In genomic region chr19:31891001-31891893, GRCm38 (mm10) we compare ENCODE assay signal across 29 mouse cellular contexts. TPM values are rescaled to one million over a fixed set of nuclear protein-coding genes. Genes with fewer than 3 reads are reported as not detected.
A peak's percentile ranks its signal among the peaks of the same experiment; 100 is the strongest.
DNase-seq lines count a peak whose midpoint lies in the region; ATAC-seq and TF ChIP-seq lines count a peak whose summit lies in the region.
"Had no signal": no experiment of that assay in that cellular context is flagged by ENCODE, and none has a peak within 500 bp of the region (broad histone marks: within the 10 kb centered on the region; RNA-seq: fewer than 3 reads in every experiment).

No protein-coding gene starts in this region.

- peaks cover 18% of the 10 kb centered on the region for H3K79me2 ChIP-seq in liver, adult 2 months (ENCODE audit: control insufficient read depth, insufficient read depth, low read length)

- peak; percentile 88 for ATAC-seq in intestine, embryonic 16.5 days
- ATAC-seq: activated CD4-positive, CD25-positive, alpha-beta regulatory T cell, adult 4 months; CD4-positive, CD25-positive, alpha-beta regulatory T cell, adult 4 months; forebrain, embryonic 13.5 days; forebrain, embryonic 15.5 days; Patski had no signal

- no peak overlapping the region for H3K4me3 ChIP-seq in kidney, adult 2 months (ENCODE audit: insufficient read depth, low read depth, low read length)
- no peak overlapping the region for H3K4me3 ChIP-seq in liver, adult 2 months (ENCODE audit: insufficient read depth, low read depth, low read length)
- H3K4me3 ChIP-seq in intestine, embryonic 16.5 days (ENCODE audit: low read length), result no peak overlapping the region
- H3K4me3 ChIP-seq in small intestine, adult 2 months (ENCODE audit: low read depth, low read length), result no peak overlapping the region
- H3K4me3 ChIP-seq: embryonic facial prominence, embryonic 10.5 days; embryonic facial prominence, embryonic 12.5 days; forebrain, embryonic 13.5 days; forebrain, embryonic 15.5 days had no signal

- H3K36me3 ChIP-seq in kidney, adult 2 months (ENCODE audit: control insufficient read depth, insufficient read depth, low read length), result no peaks in the 10 kb centered on the region
- peaks cover 19% of the 10 kb centered on the region for H3K36me3 ChIP-seq in liver, adult 2 months (ENCODE audit: control insufficient read depth, insufficient read depth, low read length)
- H3K36me3 ChIP-seq in intestine, embryonic 16.5 days (ENCODE audit: control insufficient read depth, insufficient read depth, low read length), result no peaks in the 10 kb centered on the region
- peaks cover 7% of the 10 kb centered on the region; the same call in 1 of the 2 replicates for H3K36me3 ChIP-seq in small intestine, adult 2 months (ENCODE audit: control insufficient read depth, insufficient read depth, low read length)
- H3K36me3 ChIP-seq: embryonic facial prominence, embryonic 10.5 days; embryonic facial prominence, embryonic 12.5 days; forebrain, embryonic 15.5 days; G1E had no signal

- H3K9me3 ChIP-seq in intestine, embryonic 16.5 days (ENCODE audit: control insufficient read depth, low read length), result no peaks in the 10 kb centered on the region
- H3K9me3 ChIP-seq: embryonic facial prominence, embryonic 10.5 days; embryonic facial prominence, embryonic 12.5 days; forebrain, embryonic 13.5 days; forebrain, embryonic 15.5 days; G1E had no signal

- no peak overlapping the region; the same call in 1 of the 2 replicates for H3K27ac ChIP-seq in kidney, adult 2 months (ENCODE audit: insufficient read depth, low read depth, low read length)
- H3K27ac ChIP-seq in liver, adult 2 months (replicated peaks; ENCODE audit: insufficient read depth, low read depth, low read length), result peak overlapping the region; percentile 77
- no peak overlapping the region for H3K27ac ChIP-seq in intestine, embryonic 16.5 days (ENCODE audit: low read length)
- H3K27ac ChIP-seq in small intestine, adult 2 months (ENCODE audit: insufficient read depth, low read depth, low read length), result peak overlapping the region; percentile 42; the same call in 1 of the 2 replicates
- H3K27ac ChIP-seq: embryonic facial prominence, embryonic 10.5 days; embryonic facial prominence, embryonic 12.5 days; forebrain, embryonic 13.5 days; forebrain, embryonic 15.5 days had no signal

- WGBS in kidney, adult 2 months, result 44% methylated on average over 6 of the region's 6 CpGs
- 17% methylated on average over 6 of the region's 6 CpGs for WGBS in liver, adult 2 months
- WGBS in intestine, embryonic 16.5 days, result 66% methylated on average over 6 of the region's 6 CpGs
- WGBS in small intestine, adult 2 months, result 28% methylated on average over 6 of the region's 6 CpGs

- peaks cover 4% of the 10 kb centered on the region; the same call in 1 of the 2 replicates for H3K4me1 ChIP-seq in kidney, adult 2 months (ENCODE audit: control insufficient read depth, insufficient read depth, low read length)
- peaks cover 45% of the 10 kb centered on the region for H3K4me1 ChIP-seq in liver, adult 2 months (ENCODE audit: control insufficient read depth, insufficient read depth, low read length)
- H3K4me1 ChIP-seq in intestine, embryonic 16.5 days (ENCODE audit: control insufficient read depth, insufficient read depth, low read length), result peaks cover 11% of the 10 kb centered on the region; the same call in 1 of the 2 replicates
- H3K4me1 ChIP-seq in small intestine, adult 2 months (ENCODE audit: control insufficient read depth, insufficient read depth, insufficient read length, low read length), result peaks cover 12% of the 10 kb centered on the region; the same call in 1 of the 2 replicates
- H3K4me1 ChIP-seq: embryonic facial prominence, embryonic 10.5 days; embryonic facial prominence, embryonic 12.5 days; forebrain, embryonic 13.5 days; forebrain, embryonic 15.5 days had no signal

- no peak for TF ChIP-seq CTCF in kidney, adult 2 months (conservative IDR thresholded peaks at IDR 0.05; ENCODE audit: insufficient read depth, insufficient read length, low read depth, low read length)
- TF ChIP-seq CTCF in liver, adult 2 months (IDR thresholded peaks at IDR 0.05; ENCODE audit: low read depth, low read length), result no peak
- TF ChIP-seq CTCF in small intestine, adult 2 months (IDR thresholded peaks at IDR 0.05; ENCODE audit: extremely low read depth, insufficient read length, insufficient replicate concordance, low read depth, low read length), result no peak

- H3K4me2 ChIP-seq in intestine, embryonic 16.5 days (ENCODE audit: low read depth, low read length), result no peak overlapping the region; the same call in 1 of the 2 replicates
- H3K4me2 ChIP-seq: embryonic facial prominence, embryonic 12.5 days; forebrain, embryonic 13.5 days; forebrain, embryonic 15.5 days had no signal

- peak; percentile 34 for DNase-seq in kidney, adult 2 months
- DNase-seq in kidney, postnatal 36 days, result no peak
- peak; percentile 93 for DNase-seq in liver, adult 2 months (ENCODE audit: extremely low read depth, low read depth, low spot score)
- DNase-seq in liver, result no peak
- DNase-seq in adrenal gland, adult 2 months, result no peak
- no peak for DNase-seq in gastrocnemius, postnatal 25 days
- DNase-seq: adrenal gland, postnatal 10 days; adrenal gland, postnatal 25 days; B cell, adult 2 months; cerebellum, adult 11-12 months; cerebellum, adult 2 months; cerebellum, adult 9-10 months; cerebellum, postnatal 10 days; cerebellum, postnatal 25 days had no signal

- H3K27me3 ChIP-seq in kidney, adult 2 months (replicated peaks; ENCODE audit: control insufficient read depth, insufficient read depth, low read length), result no peaks in the 10 kb centered on the region
- no peaks in the 10 kb centered on the region for H3K27me3 ChIP-seq in liver, adult 2 months (ENCODE audit: control insufficient read depth, insufficient read depth, low read length)
- H3K27me3 ChIP-seq in intestine, embryonic 16.5 days (replicated peaks; ENCODE audit: control insufficient read depth, insufficient read depth, low read length), result no peaks in the 10 kb centered on the region
- H3K27me3 ChIP-seq in small intestine, adult 2 months (ENCODE audit: control insufficient read depth, insufficient read depth, low read length), result no peaks in the 10 kb centered on the region
- H3K27me3 ChIP-seq: CH12.LX; embryonic facial prominence, embryonic 12.5 days; forebrain, embryonic 13.5 days; forebrain, embryonic 15.5 days had no signal

- TF ChIP-seq POLR2A in kidney, adult 2 months (IDR thresholded peaks at IDR 0.05; ENCODE audit: low read depth, low read length), result no peak
- no peak for TF ChIP-seq POLR2A in liver, adult 2 months (IDR thresholded peaks at IDR 0.05; ENCODE audit: extremely low read depth, insufficient read depth, low read length)
- TF ChIP-seq POLR2A in small intestine, adult 2 months (IDR thresholded peaks at IDR 0.05; ENCODE audit: low read depth, low read length), result no peak

- no peak overlapping the region for H3K9ac ChIP-seq in liver, adult 2 months (ENCODE audit: low read depth, low read length)
- H3K9ac ChIP-seq in intestine, embryonic 16.5 days (ENCODE audit: low read depth, low read length), result no peak overlapping the region
- H3K9ac ChIP-seq: embryonic facial prominence, embryonic 12.5 days; forebrain, embryonic 13.5 days; forebrain, embryonic 15.5 days had no signal

RNA-seq across cellular contexts. Expression of gene A1cf, which starts 22.7 kb away (rescaled TPM):
- polyA plus RNA-seq in kidney, adult 2 months (2012; rRNA removed), result 26.3 and 27.9 TPM in 2 replicates
- 117 and 133 TPM in 2 replicates for total RNA-seq in liver, adult 2 months (2014; rRNA removed)
- 52.9 and 53.4 TPM in 2 replicates for polyA plus RNA-seq in liver, adult 2 months (2012; rRNA removed)
- 11.1 and 11.8 TPM in 2 replicates for polyA plus RNA-seq in intestine, embryonic 16.5 days (2015; fragmentation: Nextera tagmentation; extraction: Ambion mirVana)
- polyA plus RNA-seq in small intestine, adult 2 months (2012; rRNA removed), result 9.8 and 35.2 TPM in 2 replicates
- total RNA-seq in adrenal gland, adult 2 months (2021), result under 1 TPM in 1 of 2 experiments, not detected in 1; 0.26 TPM
- polyA plus RNA-seq in adrenal gland, adult 2 months (2012; rRNA removed), result 0.03 TPM in 1 of 2 replicates, not detected in the other
- total RNA-seq in gastrocnemius, postnatal 25 days (2021), result not detected
- total RNA-seq: adrenal gland, postnatal 25 days; CH12.LX had no signal
- polyA plus RNA-seq: brain, embryonic 14.5 days; cortical plate, adult 2 months; embryonic facial prominence, embryonic 10.5 days; embryonic facial prominence, embryonic 12.5 days; embryonic facial prominence, embryonic 14.5 days; forebrain, embryonic 11.5 days; forebrain, embryonic 13.5 days; forebrain, embryonic 15.5 days; G1E; Patski had no signal

Comparison
In these comparisons a context has a peak if more than half of its experiments do, and no peak if none do; other contexts are left out.
1. DNase-seq: peak in kidney, adult 2 months (single experiment) and liver, adult 2 months (single experiment); none in kidney, postnatal 36 days (0 of 2), liver (single experiment), adrenal gland, adult 2 months (single experiment) and gastrocnemius, postnatal 25 days (single experiment).
2. H3K27ac ChIP-seq: peak in liver, adult 2 months (single experiment) and small intestine, adult 2 months (single experiment); none in kidney, adult 2 months (single experiment) and intestine, embryonic 16.5 days (single experiment).
3. RNA of gene A1cf, which starts 22.7 kb away (polyA plus RNA-seq): 52.9 to 53.4 TPM in liver, adult 2 months, 9.8 to 35.2 TPM in small intestine, adult 2 months, 26.3 to 27.9 TPM in kidney, adult 2 months and 11.1 to 11.8 TPM in intestine, embryonic 16.5 days; 0.03 TPM in adrenal gland, adult 2 months; every median in the first group is over 10 times any median in the second.